Mouse (Mus musculus): ENCODE results near the gene Siglecf.

Gene Siglecf

GRCm38 (mm10) chr7:43351154-43351553, at the start of gene Siglecf:
Gene Siglecf, plus strand, starts transcription at chr7:43351341.
- no peak for DNase-seq (ENCODE audit: low read depth in 1 of 2, low spot score in 2 of 2)

GRCm38 (mm10) chr7:43305235-43305634, 45.9 kb upstream of the Siglecf start:
- no peak for DNase-seq (ENCODE audit: low read depth in 1 of 2, low spot score in 2 of 2)

- no peak for DNase-seq (ENCODE audit: low read depth in 1 of 2, low spot score in 2 of 2)
Measured at GRCm38 (mm10) chr7:43309069-43309468, 42.1 kb upstream of the Siglecf start.

GRCm38 (mm10) chr7:43311632-43312031, 39.5 kb upstream of the Siglecf start:
- no peak for DNase-seq (ENCODE audit: low read depth in 1 of 2, low spot score in 2 of 2)

GRCm38 (mm10) chr7:43312386-43313012, 38.6 kb upstream of the Siglecf start:
- no peak for DNase-seq (ENCODE audit: low read depth in 1 of 2, low spot score in 2 of 2)

GRCm38 (mm10) chr7:43313013-43313428, 38.1 kb upstream of the Siglecf start, which contains the start of gene Zfp715:
Gene Zfp715, minus strand, starts transcription at chr7:43313294.
- DNase-seq (ENCODE audit: low read depth in 1 of 2, low spot score in 2 of 2), result peak; percentile 87 to 88

GRCm38 (mm10) chr7:43326223-43326780, 24.8 kb upstream of the Siglecf start:
- DNase-seq (ENCODE audit: low read depth in 1 of 2, low spot score in 2 of 2), result no peak

GRCm38 (mm10) chr7:43328101-43328500, 23.0 kb upstream of the Siglecf start:
- DNase-seq (ENCODE audit: low read depth in 1 of 2, low spot score in 2 of 2), result no peak

GRCm38 (mm10) chr7:43333203-43333602, 17.9 kb upstream of the Siglecf start:
- DNase-seq (ENCODE audit: low read depth in 1 of 2, low spot score in 2 of 2), result no peak

- DNase-seq (ENCODE audit: low read depth in 1 of 2, low spot score in 2 of 2), result no peak
Measured at GRCm38 (mm10) chr7:43333899-43334298, 17.2 kb upstream of the Siglecf start.

- DNase-seq (ENCODE audit: low read depth in 1 of 2, low spot score in 2 of 2), result no peak
Measured at GRCm38 (mm10) chr7:43340771-43341170, 10.4 kb upstream of the Siglecf start.

GRCm38 (mm10) chr7:43343191-43343590, 8.0 kb upstream of the Siglecf start:
- no peak for DNase-seq (ENCODE audit: low read depth in 1 of 2, low spot score in 2 of 2)

- DNase-seq (ENCODE audit: low read depth in 1 of 2, low spot score in 2 of 2), result no peak
Measured at GRCm38 (mm10) chr7:43344020-43344419, 7.1 kb upstream of the Siglecf start.

GRCm38 (mm10) chr7:43344491-43344890, 6.7 kb upstream of the Siglecf start:
- DNase-seq (ENCODE audit: low read depth in 1 of 2, low spot score in 2 of 2), result no peak

- no peak for DNase-seq (ENCODE audit: low read depth in 1 of 2, low spot score in 2 of 2)
Measured at GRCm38 (mm10) chr7:43346148-43346547, 5.0 kb upstream of the Siglecf start.

GRCm38 (mm10) chr7:43346571-43346970, 4.6 kb upstream of the Siglecf start:
- DNase-seq (ENCODE audit: low read depth in 1 of 2, low spot score in 2 of 2), result no peak

GRCm38 (mm10) chr7:43349623-43350022, 1.5 kb upstream of the Siglecf start:
- peak; percentile 7 to 12 for DNase-seq (ENCODE audit: low read depth in 1 of 2, low spot score in 2 of 2)

- peak; percentile 28 to 37 for DNase-seq (ENCODE audit: low read depth in 1 of 2, low spot score in 2 of 2)
Measured at GRCm38 (mm10) chr7:43353118-43353517, 2.0 kb downstream of the Siglecf start.

- DNase-seq (ENCODE audit: low read depth in 1 of 2, low spot score in 2 of 2), result no peak
Measured at GRCm38 (mm10) chr7:43353758-43354157, 2.6 kb downstream of the Siglecf start.

- no peak for DNase-seq (ENCODE audit: low read depth in 1 of 2, low spot score in 2 of 2)
Measured at GRCm38 (mm10) chr7:43354893-43355835, 4.0 kb downstream of the Siglecf start.

- no peak for DNase-seq (ENCODE audit: low read depth in 1 of 2, low spot score in 2 of 2)
Measured at GRCm38 (mm10) chr7:43358556-43358955, 7.4 kb downstream of the Siglecf start.

- DNase-seq (ENCODE audit: low read depth in 1 of 2, low spot score in 2 of 2), result no peak
Measured at GRCm38 (mm10) chr7:43361442-43361841, 10.3 kb downstream of the Siglecf start.

Data from monocyte, adult 2 months (primary cell).